Mouse (Mus musculus): ENCODE results near the gene Dab2ip.

- TF ChIP-seq CTCF (IDR thresholded peaks at IDR 0.05; ENCODE audit: low read depth, low read length) (no peak), POLR2A (IDR thresholded peaks at IDR 0.05; ENCODE audit: extremely low read depth, insufficient read depth, low read length) (no peak)
Measured at GRCm38 (mm10) chr2:35669217-35669616, 111.2 kb downstream of the Dab2ip start.

All from liver, adult 2 months (tissue).